Mouse (Mus musculus): ENCODE results near the gene Olfr769. TPM values are rescaled to one million over a fixed set of nuclear protein-coding genes. Genes with fewer than 3 reads are reported as not detected.
"Not testable (repeated sequence)": the region's sequence is repeated elsewhere in the genome, so short reads cannot be mapped to it uniquely, and the experiment has no call there.

Gene Olfr769
- total RNA-seq (2021) (not detected), polyA plus RNA-seq (2012; rRNA removed) (not detected in 2 replicates)
- long read RNA-seq, result 0 reads

DNA sequence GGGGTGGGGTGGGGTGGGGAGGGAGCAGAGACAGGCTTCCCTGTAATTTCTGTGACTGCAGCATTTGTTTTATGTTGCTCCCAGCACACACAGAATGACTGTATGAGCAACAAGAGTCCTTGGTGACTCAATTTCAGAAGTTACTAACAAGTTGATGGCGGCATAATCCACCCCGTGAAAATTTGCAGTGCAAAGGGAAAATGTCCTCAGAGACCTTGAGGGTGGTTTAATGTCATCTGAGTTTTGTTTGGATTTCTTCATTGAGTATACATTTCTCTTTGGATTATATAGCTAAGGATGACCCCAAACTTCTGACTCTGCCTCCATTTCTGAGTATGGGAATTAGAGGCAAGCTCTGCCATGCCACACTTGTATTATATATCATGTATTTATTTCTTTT, at the start of gene Olfr769:
Gene Olfr769, minus strand, starts transcription at position 101 of the 400 bp plus-strand sequence.
- TF ChIP-seq EP300 (IDR thresholded peaks at IDR 0.05; ENCODE audit: insufficient read depth, low read depth, low read length), result no peak
- TF ChIP-seq CTCF (IDR thresholded peaks at IDR 0.05), result no peak
- TF ChIP-seq POLR2A (IDR thresholded peaks at IDR 0.05; ENCODE audit: insufficient read depth, low read depth, low read length), result no peak

GRCm38 (mm10) chr10:129164651-129165050, 47.0 kb upstream of the Olfr769 start, which contains the start of gene Olfr771:
Gene Olfr771 (minus strand): TSS chr10:129164751.
- no peak for DNase-seq
- WGBS, result 65% methylated on average over 1 of the region's 1 CpGs
- H3K27me3 ChIP-seq (ENCODE audit: control insufficient read depth, insufficient read depth, low read length), result no peaks in the 10 kb centered on the region
- TF ChIP-seq POLR2A (IDR thresholded peaks at IDR 0.05; ENCODE audit: insufficient read depth, low read depth, low read length), result no peak
- TF ChIP-seq CTCF (IDR thresholded peaks at IDR 0.05), result no peak
- TF ChIP-seq EP300 (IDR thresholded peaks at IDR 0.05; ENCODE audit: insufficient read depth, low read depth, low read length), result no peak
- H3K36me3 ChIP-seq (ENCODE audit: control insufficient read depth, insufficient read depth, low read length), result no peaks in the 10 kb centered on the region
- intact Hi-C loops (cut with DNase I), result no loop called here
- no peak within 1 kb of the TSS for H3K27ac ChIP-seq
- H3K9ac ChIP-seq (ENCODE audit: low read depth, low read length), result no peak within 1 kb of the TSS
- H3K4me1 ChIP-seq (ENCODE audit: control insufficient read depth, insufficient read depth, low read length), result no peaks in the 10 kb centered on the region
- H3K79me2 ChIP-seq (replicated peaks; ENCODE audit: control insufficient read depth, insufficient read depth, low read length), result no peaks in the 10 kb centered on the region
- no peak within 1 kb of the TSS for H3K4me3 ChIP-seq

More for the DNA sequence above, at the start of gene Olfr769:
- 82% methylated on average over 2 of the region's 2 CpGs for WGBS
- no peaks in the 10 kb centered on the region for H3K36me3 ChIP-seq (ENCODE audit: control insufficient read depth, insufficient read depth, low read length)
- H3K27me3 ChIP-seq (ENCODE audit: control insufficient read depth, insufficient read depth, low read length), result no peaks in the 10 kb centered on the region
- H3K27ac ChIP-seq, result no peak within 1 kb of the TSS
- intact Hi-C loops (cut with DNase I), result no loop called here
- no peaks in the 10 kb centered on the region for H3K79me2 ChIP-seq (replicated peaks; ENCODE audit: control insufficient read depth, insufficient read depth, low read length)
- H3K4me1 ChIP-seq (ENCODE audit: control insufficient read depth, insufficient read depth, low read length), result no peaks in the 10 kb centered on the region
- no peak within 1 kb of the TSS for H3K4me3 ChIP-seq
- H3K9ac ChIP-seq (ENCODE audit: low read depth, low read length), result no peak within 1 kb of the TSS
- no peak for DNase-seq

DNA sequence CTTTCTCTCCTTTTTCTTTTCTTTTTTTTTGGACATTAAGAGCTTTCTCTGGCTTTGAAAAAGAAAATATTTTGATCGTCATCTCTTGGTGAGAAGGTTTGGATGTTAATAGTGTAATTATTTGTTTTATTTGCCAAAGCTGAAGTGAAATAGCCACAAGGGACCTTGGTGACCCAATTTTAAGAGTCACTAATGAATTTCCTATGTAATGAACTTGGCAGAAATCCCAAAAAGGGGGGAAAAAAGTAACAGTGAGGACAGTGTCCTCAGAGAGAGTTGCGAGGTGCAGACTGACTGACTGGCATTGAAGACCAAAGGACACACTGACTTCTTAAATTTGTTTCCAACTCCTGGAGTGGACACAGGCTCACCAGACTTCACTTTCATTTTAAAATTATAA, 21.2 kb upstream of the Olfr769 start, which contains the start of gene Olfr770:
Gene Olfr770, minus strand, starts transcription at position 101 of the 400 bp plus-strand sequence.
- Histone ChIP-seq H3K27me3 (ENCODE audit: control insufficient read depth, insufficient read depth, low read length) (no peaks in the 10 kb centered on the region), H3K27ac (no peak within 1 kb of the TSS), H3K36me3 (ENCODE audit: control insufficient read depth, insufficient read depth, low read length) (no peaks in the 10 kb centered on the region), H3K4me3 (no peak within 1 kb of the TSS), H3K4me1 (ENCODE audit: control insufficient read depth, insufficient read depth, low read length) (no peaks in the 10 kb centered on the region), H3K79me2 (replicated peaks; ENCODE audit: control insufficient read depth, insufficient read depth, low read length) (no peaks in the 10 kb centered on the region), H3K9ac (ENCODE audit: low read depth, low read length) (no peak within 1 kb of the TSS)
- DNase-seq, result no peak
- 61% methylated on average over 2 of the region's 2 CpGs for WGBS
- TF ChIP-seq POLR2A (IDR thresholded peaks at IDR 0.05; ENCODE audit: insufficient read depth, low read depth, low read length) (no peak), CTCF (IDR thresholded peaks at IDR 0.05) (no peak), EP300 (IDR thresholded peaks at IDR 0.05; ENCODE audit: insufficient read depth, low read depth, low read length) (no peak)
- intact Hi-C loops (cut with DNase I), result no loop called here

DNA sequence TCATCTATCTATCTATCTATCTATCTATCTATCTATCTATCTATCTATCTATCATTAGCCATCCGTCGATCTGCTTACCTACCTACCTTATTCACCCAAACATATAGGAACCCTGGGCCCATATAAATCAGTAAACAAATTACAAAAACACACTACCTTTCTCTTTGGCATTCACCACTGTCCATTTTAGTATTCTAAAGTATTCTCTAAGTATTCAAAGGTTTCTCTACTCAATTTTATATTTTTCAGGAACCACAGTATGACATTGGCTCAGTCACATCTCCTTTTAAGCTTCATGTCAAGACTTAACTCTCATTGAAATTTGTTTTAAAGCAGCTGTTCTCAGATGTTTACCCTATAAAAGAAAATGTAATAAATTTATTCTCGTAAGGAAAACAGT, 2.5 kb downstream of the Olfr769 start:
- H3K79me2 ChIP-seq (replicated peaks; ENCODE audit: control insufficient read depth, insufficient read depth, low read length), result no peaks in the 10 kb centered on the region
- no peak overlapping the region for H3K27ac ChIP-seq
- TF ChIP-seq CTCF (IDR thresholded peaks at IDR 0.05) (no peak), POLR2A (IDR thresholded peaks at IDR 0.05; ENCODE audit: insufficient read depth, low read depth, low read length) (no peak)
- no peak for DNase-seq
- H3K4me3 ChIP-seq, result no peak overlapping the region
- H3K9ac ChIP-seq (ENCODE audit: low read depth, low read length), result no peak overlapping the region
- H3K27me3 ChIP-seq (ENCODE audit: control insufficient read depth, insufficient read depth, low read length), result no peaks in the 10 kb centered on the region
- intact Hi-C loops (cut with DNase I), result no loop called here
- H3K36me3 ChIP-seq (ENCODE audit: control insufficient read depth, insufficient read depth, low read length), result no peaks in the 10 kb centered on the region
- H3K4me1 ChIP-seq (ENCODE audit: control insufficient read depth, insufficient read depth, low read length), result no peaks in the 10 kb centered on the region
- 89% methylated on average over 3 of the region's 3 CpGs for WGBS

- no peaks in the 10 kb centered on the region for H3K36me3 ChIP-seq (ENCODE audit: control insufficient read depth, insufficient read depth, low read length)
- intact Hi-C loops (cut with DNase I), result no loop called here
- TF ChIP-seq POLR2A (IDR thresholded peaks at IDR 0.05; ENCODE audit: insufficient read depth, low read depth, low read length), result no peak
- no peak for TF ChIP-seq CTCF (IDR thresholded peaks at IDR 0.05)
- TF ChIP-seq EP300 (IDR thresholded peaks at IDR 0.05; ENCODE audit: insufficient read depth, low read depth, low read length), result no peak
- no peak overlapping the region for H3K4me3 ChIP-seq
- H3K27me3 ChIP-seq (ENCODE audit: control insufficient read depth, insufficient read depth, low read length), result no peaks in the 10 kb centered on the region
- no peaks in the 10 kb centered on the region for H3K4me1 ChIP-seq (ENCODE audit: control insufficient read depth, insufficient read depth, low read length)
- no peak overlapping the region for H3K9ac ChIP-seq (ENCODE audit: low read depth, low read length)
- no peak for DNase-seq
- H3K27ac ChIP-seq, result no peak overlapping the region
- H3K79me2 ChIP-seq (replicated peaks; ENCODE audit: control insufficient read depth, insufficient read depth, low read length), result no peaks in the 10 kb centered on the region
- WGBS, result 45% methylated on average over 3 of the region's 3 CpGs
Observed at GRCm38 (mm10) chr10:129101231-129101630, 16.4 kb downstream of the Olfr769 start.

- 68% methylated on average over 1 of the region's 1 CpGs for WGBS
- H3K36me3 ChIP-seq (ENCODE audit: control insufficient read depth, insufficient read depth, low read length), result no peaks in the 10 kb centered on the region
- no peaks in the 10 kb centered on the region for H3K27me3 ChIP-seq (ENCODE audit: control insufficient read depth, insufficient read depth, low read length)
- no peaks in the 10 kb centered on the region for H3K4me1 ChIP-seq (ENCODE audit: control insufficient read depth, insufficient read depth, low read length)
- no peak within 1 kb of the TSS for H3K27ac ChIP-seq
- DNase-seq, result no peak
- intact Hi-C loops (cut with DNase I), result no loop called here
- no peaks in the 10 kb centered on the region for H3K79me2 ChIP-seq (replicated peaks; ENCODE audit: control insufficient read depth, insufficient read depth, low read length)
- no peak within 1 kb of the TSS for H3K9ac ChIP-seq (ENCODE audit: low read depth, low read length)
- no peak within 1 kb of the TSS for H3K4me3 ChIP-seq
- no peak for TF ChIP-seq CTCF (IDR thresholded peaks at IDR 0.05)
- TF ChIP-seq EP300 (IDR thresholded peaks at IDR 0.05; ENCODE audit: insufficient read depth, low read depth, low read length), result no peak
- TF ChIP-seq POLR2A (IDR thresholded peaks at IDR 0.05; ENCODE audit: insufficient read depth, low read depth, low read length), result no peak
Observed at GRCm38 (mm10) chr10:129099275-129099674, 18.4 kb downstream of the Olfr769 start, which contains the start of gene Olfr768. Gene Olfr768 (minus strand): TSS chr10:129099375.

- H3K27ac ChIP-seq; intact Hi-C loops (cut with DNase I); H3K27me3 ChIP-seq (ENCODE audit: control insufficient read depth, insufficient read depth, low read length); H3K4me1 ChIP-seq (ENCODE audit: control insufficient read depth, insufficient read depth, low read length); H3K36me3 ChIP-seq (ENCODE audit: control insufficient read depth, insufficient read depth, low read length); DNase-seq; H3K4me3 ChIP-seq; H3K79me2 ChIP-seq (replicated peaks; ENCODE audit: control insufficient read depth, insufficient read depth, low read length); H3K9ac ChIP-seq (ENCODE audit: low read depth, low read length): not testable (repeated sequence)
Observed at GRCm38 (mm10) chr10:129082810-129083209, 34.9 kb downstream of the Olfr769 start, which contains the start of gene Olfr767. Gene Olfr767 (minus strand): TSS chr10:129082910.

All from heart, adult 2 months (tissue).